Mouse (Mus musculus): ENCODE data around the gene Entpd2.

DNA sequence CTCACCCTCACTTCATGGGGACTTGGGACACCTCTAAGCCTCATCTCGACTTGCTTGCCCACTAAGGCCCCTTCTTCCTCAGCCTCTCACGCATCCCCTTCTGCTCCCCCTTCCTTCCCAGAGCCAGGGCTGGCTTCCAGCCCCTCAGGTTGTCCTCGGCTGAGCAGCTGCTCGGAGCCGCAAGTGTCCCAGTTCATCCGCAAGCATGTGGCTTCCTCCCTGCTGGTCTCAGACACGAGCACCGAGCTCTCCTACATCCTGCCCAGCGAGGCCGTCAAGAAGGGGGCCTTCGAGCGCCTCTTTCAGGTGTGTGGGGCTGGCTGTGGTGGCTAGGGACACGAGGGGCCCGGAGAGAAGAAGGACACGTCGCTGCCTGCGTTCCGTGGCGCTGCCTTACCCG lies 45.4 kb downstream of the Entpd2 start:
- TF ChIP-seq POLR2A (IDR thresholded peaks at IDR 0.05; ENCODE audit: insufficient read length, low read depth) (no peak), MYOG (IDR thresholded peaks at IDR 0.05; ENCODE audit: control insufficient read depth in 1 of 3, insufficient read depth in 1 of 3, insufficient read length in 2 of 3, low read depth in 2 of 3) (no peak), POLR2AphosphoS2 (IDR thresholded peaks at IDR 0.05; ENCODE audit: insufficient read length, low read depth) (no peak), E2F4 (IDR thresholded peaks at IDR 0.05; ENCODE audit: insufficient read depth) (no peak), MAX (IDR thresholded peaks at IDR 0.05; ENCODE audit: low read depth) (no peak), CEBPB (IDR thresholded peaks at IDR 0.05; ENCODE audit: insufficient read depth, poor library complexity, severe bottlenecking) (no peak), SRF (IDR thresholded peaks at IDR 0.05; ENCODE audit: control insufficient read depth, insufficient read length, low read depth) (no peak), USF1 (IDR thresholded peaks at IDR 0.05; ENCODE audit: low read depth) (no peak), TCF12 (IDR thresholded peaks at IDR 0.05; ENCODE audit: insufficient read depth, poor library complexity, severe bottlenecking) (no peak)

Data from myocyte (in vitro differentiated cells).